Mouse (Mus musculus) retina, embryonic 14.5 days (tissue): ENCODE data around the gene Shisal2a.
A peak's percentile ranks its signal among the peaks of the same experiment; 100 is the strongest.

ENCODE experiments used
- DNase-seq: peaks from one replicate; pipeline ENCODE4 v3.0.0-alpha.2; 2015; ENCODE audit warnings: low spot score

The Shisal2a gene

GRCm38 (mm10) chr4:108383183-108383714, at the start of gene Shisal2a:
Shisal2a (minus strand) TSS chr4:108383349.
- peak; percentile 59 for DNase-seq

GRCm38 (mm10) chr4:108431561-108431936, 48.4 kb upstream of the Shisal2a start:
- no peak for DNase-seq

DNA sequence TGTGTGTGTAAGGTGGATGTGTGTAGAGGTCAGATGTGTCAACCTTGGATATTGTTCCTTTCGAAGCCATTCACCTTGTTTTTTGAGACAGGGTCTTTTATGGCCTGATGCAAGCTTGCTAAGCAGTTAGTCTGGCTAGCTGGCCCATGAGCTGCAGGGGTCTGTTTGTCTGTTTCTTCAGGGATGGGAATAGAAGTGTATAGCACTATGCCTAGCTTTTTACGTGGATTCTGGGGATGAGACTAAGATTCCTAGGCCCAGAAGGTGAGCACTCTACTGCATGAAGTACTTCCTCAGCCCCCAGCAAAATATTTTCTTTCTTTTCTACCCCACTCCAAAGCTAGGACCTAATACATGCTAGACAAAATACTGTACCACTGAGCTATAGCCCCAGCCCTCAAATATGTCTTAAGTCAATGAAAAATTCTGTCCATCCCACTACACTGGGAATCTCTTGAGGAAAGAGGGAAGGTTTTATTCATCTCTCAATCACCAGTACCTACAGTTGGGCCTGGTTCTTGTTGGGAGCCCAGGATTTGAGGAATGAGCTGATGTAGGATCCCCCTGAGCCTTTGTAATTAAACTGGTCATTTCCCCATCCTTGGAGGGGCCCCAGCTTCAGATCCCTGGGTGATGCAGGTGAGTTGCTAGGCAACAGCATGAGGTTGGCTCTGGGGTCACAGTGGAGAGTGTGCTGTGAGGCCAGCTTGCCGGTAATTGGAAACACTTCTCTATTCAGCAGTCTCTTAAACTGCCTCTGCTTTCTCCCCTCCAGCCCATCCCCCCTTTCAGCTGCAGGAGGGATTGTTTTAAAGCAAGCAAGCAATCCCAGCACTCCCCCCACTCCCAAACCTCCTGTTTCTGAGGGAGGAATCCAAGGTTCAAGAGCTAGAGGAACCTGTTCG, 47.8 kb upstream of the Shisal2a start:
- peak; percentile 84 for DNase-seq

GRCm38 (mm10) chr4:108428341-108428721, 45.2 kb upstream of the Shisal2a start:
- DNase-seq: no peak

GRCm38 (mm10) chr4:108427719-108428340, 44.7 kb upstream of the Shisal2a start:
- DNase-seq: no peak

DNA sequence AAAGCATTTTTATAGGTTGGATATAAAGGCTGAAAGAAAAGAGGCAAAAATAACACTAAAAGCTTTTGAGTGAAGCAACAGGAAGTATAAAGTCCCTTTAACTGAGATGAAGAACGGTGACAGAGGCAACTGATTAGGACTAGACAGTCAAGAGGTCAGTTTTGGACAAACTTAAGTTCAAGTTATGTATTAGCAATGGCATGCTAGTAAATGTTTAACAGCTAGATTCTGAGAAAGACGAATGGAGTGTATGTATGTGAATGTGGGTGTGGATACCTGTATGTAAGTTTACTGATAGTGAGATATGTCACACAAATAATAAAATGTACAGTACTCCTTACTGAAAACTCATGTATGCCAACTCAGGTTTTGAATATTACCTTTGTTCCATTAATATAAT, 41.4 kb upstream of the Shisal2a start:
- DNase-seq: no peak

GRCm38 (mm10) chr4:108407621-108408020, 24.5 kb upstream of the Shisal2a start:
- DNase-seq: no peak

GRCm38 (mm10) chr4:108406861-108407401, 23.8 kb upstream of the Shisal2a start, which contains the start of gene Gpx7:
Gpx7 (minus strand) TSS chr4:108406961.
- peak; percentile 44 for DNase-seq

- DNase-seq: peak; percentile 63
Measured at GRCm38 (mm10) chr4:108406138-108406860, 23.1 kb upstream of the Shisal2a start.

GRCm38 (mm10) chr4:108405766-108406137, 22.6 kb upstream of the Shisal2a start:
- DNase-seq: no peak

DNA sequence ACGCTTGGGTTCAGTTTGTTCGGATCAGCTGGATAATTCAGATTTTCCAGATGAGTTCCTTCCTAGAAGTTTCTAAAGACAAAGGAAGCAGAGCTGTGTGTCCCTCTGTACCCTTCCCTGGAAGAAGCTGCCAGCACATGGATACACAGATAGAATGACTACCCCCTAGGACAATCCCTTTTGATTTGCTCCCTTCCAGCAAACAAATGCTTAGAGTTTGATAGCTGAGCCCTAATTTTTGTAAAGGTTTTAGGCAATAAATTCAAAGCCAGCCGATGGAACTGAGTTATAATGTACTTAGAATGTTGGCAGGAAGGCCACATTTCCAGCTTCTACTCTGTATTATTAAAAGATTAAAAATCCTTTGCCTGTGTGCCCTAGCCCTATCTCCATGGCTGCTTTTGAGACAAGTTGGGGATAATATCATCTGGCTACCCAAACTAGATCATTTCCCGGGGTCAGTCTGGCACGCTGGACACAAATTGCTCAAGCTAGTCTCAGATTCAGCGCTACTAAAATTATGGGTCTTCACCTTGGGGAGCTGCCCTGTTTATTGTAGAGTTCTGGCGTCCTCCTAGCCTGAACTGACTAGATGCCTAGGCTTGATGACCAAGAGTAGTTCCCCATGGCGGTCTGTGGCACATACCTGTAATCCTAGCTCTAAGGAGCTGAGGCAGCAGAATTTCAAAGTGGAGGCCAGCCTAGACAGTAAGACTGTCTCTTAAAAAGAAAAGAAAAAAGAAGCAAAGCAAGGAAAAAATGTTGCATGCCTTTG, 20.9 kb upstream of the Shisal2a start:
- DNase-seq: no peak

GRCm38 (mm10) chr4:108400395-108400794, 17.2 kb upstream of the Shisal2a start:
- no peak for DNase-seq

DNA sequence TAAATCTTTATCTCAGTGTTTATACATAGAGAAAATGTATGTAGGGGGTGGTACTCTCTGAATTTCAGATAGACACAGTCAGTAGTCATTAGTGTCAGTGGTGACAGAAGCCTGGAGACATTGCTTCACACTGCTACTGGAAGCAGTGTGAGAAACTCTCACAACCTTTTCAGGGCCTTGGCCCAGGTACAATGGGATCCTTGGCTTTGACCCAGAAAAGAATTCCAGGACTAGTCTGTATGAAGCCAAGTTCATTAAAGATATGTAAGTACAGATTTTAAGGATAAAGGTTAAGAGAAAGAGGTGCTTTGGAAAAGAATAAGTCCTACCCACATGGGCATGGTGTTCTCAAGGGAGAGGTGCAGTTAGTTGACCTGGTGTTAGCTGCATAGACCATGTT, 11.1 kb upstream of the Shisal2a start:
- no peak for DNase-seq

DNA sequence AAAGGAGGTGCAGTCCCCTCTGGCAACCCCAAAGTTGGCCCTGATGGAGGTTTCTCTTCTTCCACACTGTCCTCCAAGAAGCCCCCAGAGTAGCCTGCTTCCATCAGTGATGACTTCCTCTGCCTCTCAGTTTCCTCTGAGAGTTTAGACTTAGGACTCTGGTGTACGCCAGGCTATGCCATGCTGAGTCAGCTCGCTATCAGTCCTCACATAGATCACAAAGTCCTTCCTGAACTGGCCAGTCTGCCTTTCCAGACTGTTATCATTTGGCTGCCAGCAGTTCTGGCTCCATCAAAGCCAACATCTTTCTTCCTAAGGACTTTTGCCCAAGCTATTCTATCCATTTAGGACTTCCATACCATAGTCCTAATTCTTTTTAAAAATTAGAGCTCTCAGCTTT, 9.4 kb upstream of the Shisal2a start:
- no peak for DNase-seq

DNA sequence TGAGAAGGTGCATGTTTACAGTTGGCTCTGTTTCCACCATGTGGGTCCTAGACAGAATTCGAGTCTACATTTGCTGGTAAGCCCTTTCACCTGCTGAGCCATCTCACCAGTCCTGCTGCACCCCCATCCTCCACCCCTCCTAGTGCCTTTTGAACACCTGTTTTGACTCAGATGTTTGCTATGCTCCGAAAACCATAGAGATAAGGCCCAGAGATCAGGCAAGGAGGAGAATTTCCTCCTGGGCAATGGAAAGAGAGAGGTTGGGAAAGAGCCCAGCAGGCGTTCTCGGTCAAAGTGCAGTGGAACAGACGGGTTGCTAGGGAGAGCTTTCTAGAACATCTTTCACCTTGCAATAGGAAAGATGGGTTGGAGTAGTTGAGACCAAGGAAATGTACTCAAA, 8.0 kb upstream of the Shisal2a start:
- DNase-seq: no peak

DNA sequence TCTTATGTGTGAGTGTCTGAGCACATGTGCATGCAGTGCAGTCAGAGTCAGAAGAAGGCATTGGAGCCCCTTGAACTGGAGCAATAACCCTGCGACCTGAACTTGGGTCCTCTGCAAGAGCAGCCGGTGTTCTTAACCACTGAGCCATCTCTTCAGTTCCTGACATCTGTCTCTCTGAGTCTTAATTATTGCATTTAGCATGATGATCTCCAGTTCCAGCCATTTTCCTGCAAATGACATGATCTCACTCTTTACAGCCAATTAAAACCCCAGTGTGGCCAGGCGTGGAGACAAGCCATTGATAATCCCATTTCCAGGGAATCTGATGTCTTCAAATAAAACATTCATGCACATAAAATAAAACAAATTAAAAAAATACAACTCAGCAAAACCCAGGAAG, 5.6 kb upstream of the Shisal2a start:
- peak; percentile 30 for DNase-seq

DNA sequence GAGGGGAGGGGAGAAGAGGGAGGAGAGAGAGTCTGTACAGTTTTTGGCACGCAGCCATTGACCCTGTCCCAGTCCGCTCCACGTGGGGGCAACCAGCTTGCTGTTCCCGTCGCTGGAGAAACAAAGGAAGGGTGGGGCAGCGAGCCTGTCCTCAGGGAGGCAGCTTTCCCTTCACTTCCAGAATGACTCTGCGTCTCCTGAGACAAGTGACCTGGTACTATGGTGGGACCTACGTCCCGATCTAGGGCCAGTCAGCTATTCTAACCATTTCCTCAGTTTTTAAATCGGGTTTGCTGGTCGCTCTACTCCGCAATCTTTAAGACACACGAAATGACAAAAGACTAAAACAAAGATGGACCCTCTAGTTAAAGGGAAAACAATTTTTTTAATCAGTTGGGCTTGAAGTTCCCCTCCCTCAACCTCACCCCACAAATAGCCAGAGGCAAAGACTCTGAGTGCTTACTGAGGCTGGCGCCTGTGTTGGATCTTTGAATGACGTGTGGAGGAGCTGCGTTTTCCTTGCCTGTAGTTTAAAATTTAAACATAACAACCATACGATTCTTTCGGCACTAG, 4.6 kb upstream of the Shisal2a start:
- peak; percentile 64 for DNase-seq

DNA sequence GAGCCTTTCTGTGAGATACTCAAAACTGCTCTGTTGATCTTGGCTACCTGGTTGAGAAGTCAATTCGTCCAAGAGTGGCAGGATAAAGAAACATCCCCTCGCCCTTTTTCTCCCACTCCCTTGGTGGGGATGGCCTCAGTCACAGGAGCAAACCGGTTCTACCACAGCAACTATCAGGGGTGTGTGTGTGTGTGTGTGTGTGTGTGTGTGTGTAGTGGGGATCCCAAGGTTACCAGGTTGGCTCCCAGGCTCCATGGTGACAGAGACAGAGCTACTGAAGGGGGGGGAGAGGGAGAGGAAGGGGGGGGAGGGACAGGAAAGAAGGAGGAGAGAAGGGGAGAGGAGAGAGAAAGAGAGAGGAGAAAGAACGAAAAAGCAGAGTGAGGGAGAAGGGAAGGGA, 4.0 kb upstream of the Shisal2a start:
- DNase-seq: peak; percentile 7

DNA sequence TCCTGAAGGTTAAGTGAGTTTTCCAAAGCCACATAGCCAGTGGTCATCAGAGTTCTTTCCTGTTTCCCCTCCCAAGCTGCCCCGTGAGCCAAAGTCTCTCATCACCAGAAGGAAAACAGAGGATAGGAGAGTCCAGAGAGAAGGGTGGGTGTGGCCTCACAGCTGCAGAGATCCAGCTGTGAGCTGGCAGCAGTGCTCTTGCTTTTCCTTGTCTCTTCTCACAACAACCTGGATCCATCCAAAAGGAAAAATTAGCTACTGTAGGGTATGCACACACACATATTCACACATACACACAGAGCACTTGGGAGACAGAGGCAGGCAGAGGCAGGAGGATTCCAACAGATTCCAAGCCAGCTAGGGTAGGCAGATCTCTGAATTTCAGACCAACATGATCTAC, 2.9 kb upstream of the Shisal2a start:
- no peak for DNase-seq

DNA sequence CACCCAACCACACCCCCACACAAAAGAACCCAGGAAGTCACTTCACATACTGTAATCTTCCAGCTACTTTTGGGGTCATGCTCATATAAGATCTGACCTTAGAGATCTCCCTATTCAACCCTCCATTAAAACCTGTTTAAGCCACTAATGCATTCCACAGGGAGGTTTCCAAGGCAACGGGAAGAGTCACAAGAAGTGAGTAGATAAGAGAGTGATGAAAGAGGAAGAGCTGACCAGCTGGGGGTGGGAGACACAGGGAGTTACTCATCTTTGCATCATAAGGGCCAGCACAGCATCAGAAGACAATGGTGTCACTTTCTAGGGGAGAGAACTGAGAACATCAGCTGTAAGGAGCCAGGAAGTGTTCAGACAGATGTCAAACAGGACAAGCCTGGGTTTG, 3.0 kb downstream of the Shisal2a start:
- peak; percentile 7 for DNase-seq

DNA sequence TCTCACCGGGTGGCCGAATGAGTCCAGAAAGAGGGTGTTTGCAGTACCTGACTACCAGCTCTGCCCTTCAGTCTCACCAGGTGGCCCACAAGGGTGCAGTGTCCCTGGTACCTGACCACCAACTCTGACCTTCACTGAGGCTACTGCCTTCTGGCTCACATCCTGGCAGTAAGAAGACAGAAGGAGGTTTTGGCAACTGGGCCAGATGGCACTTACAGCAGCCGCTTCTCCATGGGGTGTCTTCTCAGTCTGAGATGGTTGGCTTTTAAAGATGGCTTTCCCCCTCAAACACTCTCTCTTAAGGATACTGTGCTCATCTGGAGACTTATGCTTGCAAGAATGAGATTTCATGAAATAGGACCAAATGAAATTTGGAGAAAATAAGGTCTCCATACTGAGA, 3.7 kb downstream of the Shisal2a start:
- DNase-seq: no peak
